Mouse (Mus musculus) C2C12 (cell line): ENCODE data around the gene Cldn6.

ENCODE experiments used
- CEBPB ChIP-seq: IDR thresholded peaks from one replicate; pipeline ENCODE4 v1.6.1; 2011; ENCODE audit warnings: low read depth, mild to moderate bottlenecking, control low read depth, moderate library complexity
- CTCF ChIP-seq: IDR thresholded peaks from one replicate; pipeline ENCODE4 v1.5.1; 2011; ENCODE audit not compliant: control insufficient read depth, insufficient read depth, insufficient read length
- FOSL1 ChIP-seq: IDR thresholded peaks from one replicate; pipeline ENCODE4 v1.8.0; 2011; ENCODE audit warnings: mild to moderate bottlenecking, low read length; ENCODE audit not compliant: poor library complexity, insufficient read depth, severe bottlenecking
- MAX ChIP-seq: IDR thresholded peaks from one replicate; pipeline ENCODE4 v1.6.1; 2011; ENCODE audit warnings: mild to moderate bottlenecking, control low read depth
- MYOD1 ChIP-seq: IDR thresholded peaks from one replicate; pipeline ENCODE4 v1.6.1; 2011; ENCODE audit warnings: low read depth; ENCODE audit not compliant: control insufficient read depth, insufficient read length
- USF1 ChIP-seq: IDR thresholded peaks from one replicate; pipeline ENCODE4 v1.6.1; 2011; ENCODE audit warnings: low read depth, mild to moderate bottlenecking, control low read depth, moderate library complexity

DNA sequence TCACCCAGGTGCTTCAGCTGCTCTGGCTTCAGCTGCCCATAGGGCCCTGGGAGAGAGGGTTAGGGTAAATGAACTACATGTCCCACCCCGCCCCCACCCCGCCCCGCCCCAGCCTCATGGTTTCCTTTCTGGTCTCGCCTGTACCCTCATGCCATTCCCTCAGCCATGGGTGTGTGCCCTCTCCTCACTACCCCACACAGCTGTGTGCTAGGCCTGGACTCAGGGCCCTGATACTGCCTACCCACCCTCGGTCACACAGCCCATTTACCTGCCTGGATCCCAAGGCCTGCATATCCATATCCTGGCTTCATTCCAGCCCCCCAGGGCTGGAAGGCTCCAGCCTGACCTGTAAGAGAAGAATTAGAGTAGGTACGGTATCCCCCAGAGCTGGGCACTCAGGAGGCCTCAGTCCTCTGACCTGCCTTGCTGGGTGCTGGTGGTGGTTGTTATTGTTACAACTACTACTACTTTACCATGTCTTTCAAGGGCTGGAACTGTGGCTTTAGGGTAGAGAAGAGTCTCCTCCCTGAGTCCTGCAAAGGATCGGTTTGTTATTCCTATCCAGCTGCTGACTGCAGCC lies 26.6 kb downstream of the Cldn6 start:
- TF ChIP-seq CTCF (no peak), MAX (no peak), FOSL1 (no peak), MYOD1 (no peak), USF1 (no peak), CEBPB (no peak)
